In genomic region chr13:58640330-58640729, GRCm38 (mm10) we compare ENCODE assay signal across 10 mouse cellular contexts. TPM values are rescaled to one million over a fixed set of nuclear protein-coding genes. Genes with fewer than 3 reads are reported as not detected.
DNase-seq lines count a peak whose midpoint lies in the region; ATAC-seq lines count a peak whose summit lies in the region.
"Had no signal": no experiment of that assay in that cellular context is flagged by ENCODE, and none has a peak within 500 bp of the region (broad histone marks: within the 10 kb centered on the region; RNA-seq: fewer than 3 reads in every experiment).

No protein-coding gene starts in this region.

- H3K9me3 ChIP-seq in limb, embryonic 11.5 days (ENCODE audit: control insufficient read depth, low read length), result no peaks in the 10 kb centered on the region
- H3K9me3 ChIP-seq: neural tube, embryonic 13.5 days had no signal

- DNase-seq in layer of hippocampus, adult 11-12 months (ENCODE audit: low spot score), result peak; percentile 64
- DNase-seq in layer of hippocampus, adult 9-10 months (ENCODE audit: low spot score), result no peak
- peak; percentile 62 for DNase-seq in R1 (ENCODE audit: low read depth, low spot score)
- DNase-seq in cerebellum, postnatal 25 days, result peak; percentile 69 to 84
- DNase-seq in limb, embryonic 11.5 days (ENCODE audit: low spot score), result peak; percentile 80
- peak; percentile 74 to 83 for DNase-seq in right cerebral cortex, postnatal 10 days (ENCODE audit: low spot score in 2 of 2)

- 14% methylated on average over 6 of the region's 6 CpGs for WGBS in limb, embryonic 11.5 days

- no peak overlapping the region for H3K9ac ChIP-seq in limb, embryonic 11.5 days (ENCODE audit: low read length)
- H3K9ac ChIP-seq: neural tube, embryonic 13.5 days had no signal

- peak; percentile 59; the same call in 1 of the 2 replicates for ATAC-seq in granulocyte monocyte progenitor cell, adult 5-6 weeks (replicated peaks; ENCODE audit: poor library complexity, severe bottlenecking)
- ATAC-seq in limb, embryonic 11.5 days (ENCODE audit: insufficient number of reproducible peaks, low FRiP score, low TSS enrichment, low read depth), result no peak
- ATAC-seq in erythroblast, adult 5-6 weeks (replicated peaks; ENCODE audit: low FRiP score, poor library complexity, severe bottlenecking), result no peak

- no peaks in the 10 kb centered on the region for H3K36me3 ChIP-seq in limb, embryonic 11.5 days (ENCODE audit: control insufficient read depth, insufficient read depth, low read length)
- H3K36me3 ChIP-seq: neural tube, embryonic 13.5 days had no signal

- no peak overlapping the region for H3K4me3 ChIP-seq in limb, embryonic 11.5 days (ENCODE audit: low read depth, low read length)
- H3K4me3 ChIP-seq: neural tube, embryonic 13.5 days had no signal

- H3K4me2 ChIP-seq in limb, embryonic 11.5 days (ENCODE audit: low read depth, severe bottlenecking), result no peak overlapping the region
- H3K4me2 ChIP-seq: neural tube, embryonic 13.5 days had no signal

- H3K4me1 ChIP-seq in limb, embryonic 11.5 days (ENCODE audit: control insufficient read depth, insufficient read depth, low read length), result no peaks in the 10 kb centered on the region

- no peak overlapping the region for H3K27ac ChIP-seq in limb, embryonic 11.5 days (replicated peaks; ENCODE audit: low read depth, low read length)
- H3K27ac ChIP-seq: neural tube, embryonic 13.5 days had no signal

- H3K27me3 ChIP-seq in limb, embryonic 11.5 days (ENCODE audit: control insufficient read depth, insufficient read depth, low read length), result no peaks in the 10 kb centered on the region

RNA-seq across cellular contexts. Expression of gene Slc28a3, which starts 29.7 kb away (rescaled TPM):
- not detected in 2 replicates for total RNA-seq in granulocyte monocyte progenitor cell, adult 5-6 weeks (2014; fragmentation: Nextera tagmentation)
- not detected in 2 replicates for total RNA-seq in granulocyte monocyte progenitor cell, adult 5-6 weeks (2017)
- polyA plus RNA-seq in limb, embryonic 11.5 days (2014; fragmentation: Nextera tagmentation; extraction: Ambion mirVana), result 0.03 TPM in 1 of 2 replicates, not detected in the other
- total RNA-seq in erythroblast, adult 5-6 weeks (2015; ENCODE audit: low replicate concordance), result not detected in 2 replicates
- 0.17 TPM in 1 of 2 replicates, not detected in the other for total RNA-seq in erythroblast, adult 5-6 weeks (2017; ENCODE audit: low replicate concordance)
- polyA plus RNA-seq: heart, embryonic 14.5 days had no signal
